24 mouse cellular contexts compared by ENCODE assay signal in genomic region chr17:26579396-26579795, GRCm38 (mm10).
"Had no signal": no experiment of that assay in that cellular context is flagged by ENCODE, and none has a peak within 500 bp of the region (broad histone marks: within the 10 kb centered on the region; RNA-seq: fewer than 3 reads in every experiment).

No protein-coding gene starts in this region.

- H3K9me3 ChIP-seq: limb, embryonic 10.5 days; limb, embryonic 13.5 days; liver, embryonic 12.5 days; liver, embryonic 15.5 days; lung, embryonic 15.5 days; midbrain, embryonic 10.5 days; midbrain, embryonic 13.5 days; neural tube, embryonic 13.5 days; stomach, embryonic 15.5 days had no signal

- H3K27ac ChIP-seq: kidney, postnatal 0 days; layer of hippocampus, adult 2 months; limb, embryonic 10.5 days; limb, embryonic 13.5 days; liver, embryonic 12.5 days; liver, embryonic 15.5 days; lung, embryonic 15.5 days; midbrain, embryonic 10.5 days; midbrain, embryonic 13.5 days; neural tube, embryonic 13.5 days; stomach, embryonic 15.5 days had no signal

- ATAC-seq: liver, embryonic 12.5 days; midbrain, embryonic 13.5 days; midbrain, embryonic 16.5 days had no signal

- H3K4me3 ChIP-seq: layer of hippocampus, adult 2 months; limb, embryonic 10.5 days; limb, embryonic 13.5 days; liver, embryonic 12.5 days; liver, embryonic 15.5 days; lung, embryonic 15.5 days; megakaryocyte, embryonic 14.5 days; midbrain, embryonic 10.5 days; midbrain, embryonic 13.5 days; myocyte; neural tube, embryonic 13.5 days; stomach, embryonic 15.5 days had no signal

- DNase-seq: kidney, postnatal 25 days; layer of hippocampus, adult 9-11 months; liver; lung, adult 18-20 months; lung, postnatal 10 days; lung, postnatal 36 days; retina, postnatal 1 day; right cerebral cortex, postnatal 25 days; spleen, adult 18-20 months; thymus, postnatal 36 days had no signal

- H3K4me2 ChIP-seq: limb, embryonic 13.5 days; liver, embryonic 12.5 days; liver, embryonic 15.5 days; lung, embryonic 15.5 days; midbrain, embryonic 13.5 days; neural tube, embryonic 13.5 days; stomach, embryonic 15.5 days had no signal

- H3K9ac ChIP-seq: limb, embryonic 13.5 days; liver, embryonic 12.5 days; liver, embryonic 15.5 days; lung, embryonic 15.5 days; midbrain, embryonic 13.5 days; neural tube, embryonic 13.5 days; stomach, embryonic 15.5 days had no signal

- H3K27me3 ChIP-seq: limb, embryonic 13.5 days; liver, embryonic 12.5 days; liver, embryonic 15.5 days; lung, embryonic 15.5 days; megakaryocyte, embryonic 14.5 days; midbrain, embryonic 13.5 days; neural tube, embryonic 13.5 days; stomach, embryonic 15.5 days had no signal

- H3K36me3 ChIP-seq: lung, embryonic 15.5 days; stomach, embryonic 15.5 days had no signal
